Mouse (Mus musculus): ENCODE measurements at regions not wholly inside any gene's neighbourhood (a gene's known extent, or its start where the extent isn't known, plus 50 kb on each side); places are given as distances from the start of the nearest gene placed in this dataset.

DNA sequence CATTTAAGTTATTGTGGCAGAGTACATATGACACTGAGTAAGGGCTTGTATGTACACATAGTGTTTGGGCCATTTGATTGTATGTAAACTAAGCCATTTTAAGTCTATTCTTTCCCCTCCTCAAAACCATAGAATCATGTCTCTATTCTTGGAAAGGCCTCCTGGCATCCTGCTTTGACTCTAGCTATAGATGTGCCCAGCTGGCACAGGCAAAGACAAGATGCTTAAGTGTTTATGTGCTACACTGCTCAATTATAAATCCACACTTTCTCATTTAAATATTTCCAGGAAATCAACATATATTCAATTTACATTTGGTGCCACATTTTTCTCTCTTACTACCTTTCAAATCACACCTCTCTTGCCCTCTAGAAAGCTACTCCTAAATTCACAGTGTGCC is 97.6 kb upstream of the Bdnf start:
- DNase-seq (ENCODE audit: extremely low read depth, low read depth), result no peak

DNA sequence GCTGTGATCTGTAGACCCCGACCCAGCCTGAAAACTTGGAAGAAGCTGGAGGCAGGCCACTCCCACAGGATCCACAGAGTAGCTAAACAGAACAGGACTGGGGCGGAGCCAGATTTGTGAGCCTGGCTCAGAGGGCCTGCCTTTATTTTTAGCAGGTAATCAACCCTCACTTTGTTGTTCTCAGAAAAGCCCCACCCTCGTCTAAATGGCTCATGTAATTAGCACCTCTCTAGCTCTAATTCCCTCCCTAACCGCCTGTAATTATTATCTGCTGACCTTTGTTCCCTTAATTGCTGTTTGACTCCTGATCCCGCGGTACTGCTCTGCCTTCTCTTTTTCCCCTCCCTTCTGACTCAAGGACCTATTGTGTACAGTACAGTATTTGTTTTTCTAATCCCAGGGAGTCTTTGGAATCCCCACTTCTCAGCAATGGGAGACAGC is 95.6 kb upstream of the Bdnf start:
- DNase-seq (ENCODE audit: extremely low read depth, low read depth), result no peak

DNA sequence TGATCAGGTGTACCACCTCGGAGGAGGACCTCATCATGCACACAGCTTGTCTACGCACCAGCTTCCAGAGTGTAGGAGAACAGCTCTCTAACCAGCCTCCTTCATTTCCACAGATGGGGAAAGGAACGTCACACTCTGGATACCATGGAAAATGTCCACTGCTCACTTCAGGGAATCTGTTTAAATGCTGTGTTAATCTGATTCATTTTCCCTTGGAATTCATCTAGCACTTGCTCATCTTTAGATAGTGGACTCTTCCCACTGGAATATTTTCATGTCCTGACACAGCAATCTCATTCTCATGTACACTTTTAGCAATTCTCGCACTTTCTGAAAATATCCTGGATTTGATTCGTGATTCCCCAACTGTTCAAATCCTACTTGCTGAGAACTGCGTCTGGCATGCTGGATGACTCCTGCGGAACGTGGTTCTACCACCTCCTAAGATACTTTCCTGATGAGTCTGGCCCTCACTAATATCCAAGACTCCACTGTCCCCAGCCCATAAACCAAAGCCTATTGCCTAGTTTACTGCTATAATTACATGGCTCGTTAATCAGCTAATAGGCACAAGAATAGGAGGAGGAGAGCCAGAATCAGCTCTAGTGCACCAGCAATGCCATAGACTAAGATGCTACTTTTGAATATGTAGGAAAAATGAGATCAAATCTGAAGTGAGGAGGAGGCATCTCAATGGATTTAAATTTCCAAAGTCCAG is 56.0 kb upstream of the Bdnf start:
- DNase-seq (ENCODE audit: extremely low read depth, low read depth), result no peak

DNA sequence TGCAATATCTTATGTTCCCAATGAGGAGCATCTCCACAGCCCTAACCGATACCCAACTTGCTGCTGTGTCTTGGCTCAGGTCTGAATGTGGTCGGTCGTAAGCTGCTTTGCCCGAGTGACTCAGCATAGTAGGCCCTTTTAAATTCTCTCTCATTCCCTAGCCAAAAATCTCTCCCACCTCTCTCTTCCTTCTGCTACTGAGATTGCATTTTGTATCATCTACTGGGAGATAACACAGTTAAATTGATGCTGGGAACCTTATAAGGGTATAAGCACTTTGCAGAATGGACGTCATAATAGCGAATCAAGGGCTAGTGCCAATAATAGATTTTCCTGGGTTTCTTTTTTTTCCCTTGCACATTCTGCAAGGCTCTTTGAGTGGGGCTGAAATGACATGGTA is 54.8 kb upstream of the Bdnf start:
- DNase-seq (ENCODE audit: extremely low read depth, low read depth), result no peak

DNA sequence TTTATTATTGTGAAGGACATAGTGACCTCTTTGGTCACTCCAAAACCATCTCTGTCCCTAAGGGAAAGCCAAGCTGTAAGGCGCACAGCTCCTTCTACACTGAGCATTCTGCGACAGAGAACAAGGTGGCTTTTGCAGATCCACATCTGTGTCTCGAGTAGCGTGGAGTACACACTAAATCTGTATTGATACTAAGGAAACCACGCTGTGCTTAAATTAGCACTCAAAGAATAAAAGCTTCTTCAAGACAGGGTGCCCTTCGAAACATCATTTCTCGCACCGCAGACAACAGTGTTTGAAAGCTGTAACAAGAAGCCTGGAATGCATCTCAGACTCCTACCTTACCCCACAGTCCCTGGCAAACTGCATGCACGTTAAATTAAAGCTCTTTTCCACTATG is 52.9 kb upstream of the Bdnf start:
- no peak for DNase-seq (ENCODE audit: extremely low read depth, low read depth)

Data from MEL-GATA-1-ER (cell line).